ENCODE assay signal across 20 mouse cellular contexts in the genomic region with DNA sequence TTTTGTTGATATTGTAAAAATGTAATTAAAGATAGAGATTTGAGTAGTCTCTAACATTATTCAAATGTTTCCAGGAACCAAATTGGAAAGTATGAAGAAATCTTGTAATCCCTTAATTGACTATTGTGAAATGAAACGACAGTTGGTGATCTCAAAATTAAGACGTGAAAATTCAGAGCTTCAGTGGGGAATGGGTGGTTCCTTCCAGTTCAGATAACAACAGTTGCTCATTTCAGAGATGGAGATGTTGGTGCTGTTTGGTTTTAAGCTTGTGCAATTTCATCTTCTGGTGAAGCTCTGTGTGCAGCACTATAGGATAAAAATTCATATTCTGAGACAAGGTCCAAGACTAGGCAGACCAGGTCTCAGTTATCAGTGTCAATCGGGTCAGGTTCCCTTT. TPM values are rescaled to one million over a fixed set of nuclear protein-coding genes. Genes with fewer than 3 reads are reported as not detected.
"Had no signal": no experiment of that assay in that cellular context is flagged by ENCODE, and none has a peak within 500 bp of the region (broad histone marks: within the 10 kb centered on the region; RNA-seq: fewer than 3 reads in every experiment).

No protein-coding gene starts in this region.

- ATAC-seq: hindbrain, embryonic 16.5 days; inflammation-experienced regulatory T-cells, adult 6 months; intestine, postnatal 0 days had no signal

- DNase-seq: gastrocnemius, postnatal 14 days; gastrocnemius, postnatal 36 days; heart, adult 18-20 months; heart, postnatal 10 days; heart, postnatal 4 days; kidney, adult 18-20 months; kidney, adult 8-10 months; kidney, postnatal 10 days; kidney, postnatal 25 days; kidney, postnatal 4 days; liver; liver, embryonic 13.5 days had no signal

RNA-seq across cellular contexts. Expression of gene Tctex1d1, which starts 6.3 kb away (rescaled TPM):
- total RNA-seq: gastrocnemius, adult 18-20 months; gastrocnemius, adult 8-10 months; gastrocnemius, postnatal 14 days; heart, adult 18-20 months; heart, adult 8-10 months; heart, postnatal 25 days; heart, postnatal 4 days had no signal

RNA-seq across cellular contexts. Expression of gene Insl5, which starts 54.6 kb away (rescaled TPM):
- total RNA-seq: gastrocnemius, adult 18-20 months; gastrocnemius, adult 8-10 months; gastrocnemius, postnatal 14 days; gastrocnemius, postnatal 36 days; heart, adult 18-20 months; heart, adult 8-10 months; heart, postnatal 10 days; heart, postnatal 25 days; heart, postnatal 4 days; layer of hippocampus, postnatal 10 days had no signal
